Mouse (Mus musculus): ENCODE measurements around the gene Gsdme.

The Gsdme gene

DNA sequence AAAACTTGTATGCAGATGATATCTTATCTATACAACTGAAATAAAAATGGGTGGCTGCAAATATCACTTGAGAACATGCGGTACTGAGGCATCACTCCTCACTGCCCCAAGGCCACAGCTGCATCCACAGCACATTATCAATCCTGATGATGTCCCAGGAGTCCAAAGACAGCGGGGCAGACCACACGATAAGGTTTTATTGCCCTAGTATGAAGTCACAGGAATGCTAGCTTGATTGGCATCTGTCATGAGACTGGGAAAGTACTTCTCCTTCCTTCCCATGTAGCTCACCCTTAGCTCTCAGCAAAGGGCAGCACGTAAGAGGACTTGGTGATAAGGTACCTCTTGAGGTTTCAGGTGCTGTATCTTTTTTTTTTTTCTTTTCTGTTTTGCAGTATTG is 19.5 kb downstream of the Gsdme start:
- DNase-seq = no peak

DNA sequence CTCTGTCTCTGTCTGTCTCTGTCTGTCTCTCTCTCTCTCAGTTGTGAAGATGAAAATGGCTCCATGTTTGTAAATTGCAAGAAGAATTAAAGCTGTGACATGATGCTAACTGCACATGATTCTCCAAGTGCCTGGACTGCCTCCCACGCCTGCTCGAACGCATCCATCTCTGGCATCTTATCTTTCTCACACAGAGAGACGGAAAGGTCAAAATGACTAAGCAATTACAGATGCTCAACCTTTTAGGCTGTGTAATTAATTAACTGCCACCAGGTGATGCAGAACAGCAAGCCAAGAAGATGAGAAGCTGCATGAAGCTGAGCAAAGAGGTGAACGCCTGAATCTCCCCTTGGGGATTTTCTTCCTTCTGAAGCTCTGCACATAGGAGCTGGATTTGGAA is 23.2 kb downstream of the Gsdme start:
- no peak for DNase-seq

DNA sequence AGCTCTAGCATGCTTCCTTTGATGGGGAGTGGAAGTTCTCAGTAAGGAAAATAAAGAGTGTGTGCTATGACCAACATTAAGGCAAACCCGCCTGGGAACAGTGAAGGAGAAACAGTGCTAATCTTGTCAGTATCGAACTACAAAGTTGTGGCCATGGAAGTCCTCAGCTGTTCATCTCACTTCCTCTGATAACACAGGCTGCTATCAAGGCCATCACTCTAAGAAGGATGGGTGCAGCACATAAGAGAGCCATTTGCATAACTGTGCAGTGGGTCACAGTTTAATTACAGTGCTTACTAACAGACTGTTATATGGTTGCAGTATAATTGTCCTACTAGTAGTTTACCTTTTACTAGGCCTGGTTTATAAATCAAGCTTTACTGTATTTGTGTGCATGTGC is 23.8 kb downstream of the Gsdme start:
- DNase-seq = no peak

DNA sequence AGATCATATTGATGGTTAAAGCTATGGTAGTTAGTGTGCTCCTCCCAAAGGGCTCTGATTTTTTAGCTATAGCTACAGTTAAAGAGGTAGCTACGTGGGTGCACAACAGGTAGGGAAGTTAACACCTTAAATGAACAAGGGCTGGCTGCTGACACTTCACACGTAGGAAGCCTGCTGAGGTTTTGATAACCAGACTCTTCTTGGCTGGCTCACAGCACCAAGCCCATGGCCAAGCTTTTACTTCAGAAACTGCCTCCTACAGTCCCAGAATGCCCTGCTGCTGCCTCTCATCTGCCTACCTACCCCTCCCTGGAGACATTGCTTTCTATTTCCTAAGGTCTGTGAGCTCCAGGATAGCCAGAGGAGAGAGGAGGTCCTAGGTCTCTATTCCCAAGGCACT is 25.7 kb downstream of the Gsdme start:
- DNase-seq = no peak

DNA sequence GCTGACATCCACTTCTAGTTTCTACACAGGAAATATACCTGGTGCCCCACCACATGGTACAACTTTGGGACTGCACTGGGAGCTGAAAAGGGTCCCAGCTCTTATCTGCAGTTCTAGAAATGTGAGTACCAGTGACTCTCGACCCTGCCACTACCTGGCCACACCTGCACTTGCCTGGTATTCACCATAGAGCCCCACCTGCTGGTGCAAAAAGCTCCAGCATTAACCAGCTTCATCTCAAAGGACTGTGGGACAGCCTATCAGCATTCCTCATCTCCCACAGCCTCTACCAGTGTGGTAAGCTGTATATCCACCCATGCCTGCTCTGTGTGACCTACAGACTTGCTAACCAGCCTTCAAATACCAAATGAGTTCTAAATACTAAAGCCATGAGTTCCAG is 30.7 kb downstream of the Gsdme start:
- no peak for DNase-seq

DNA sequence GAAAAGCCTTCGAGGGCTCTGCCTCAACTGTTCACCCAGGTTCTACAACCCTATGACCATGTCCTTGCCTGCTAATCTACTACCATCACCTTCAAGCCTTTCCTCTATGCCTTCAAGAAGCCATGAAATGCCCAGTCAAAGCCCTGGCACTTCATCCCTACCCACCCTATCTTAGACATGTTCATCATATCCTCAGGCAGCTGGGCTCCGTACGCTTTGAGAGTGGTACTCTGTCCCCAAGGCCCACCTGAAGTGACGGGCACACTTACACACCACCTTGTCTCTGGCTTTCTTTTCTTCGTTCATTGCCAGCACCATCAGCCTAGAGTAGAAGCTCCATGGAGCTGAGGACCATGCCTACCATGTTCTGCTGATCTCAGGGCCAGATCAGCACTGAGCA is 32.4 kb downstream of the Gsdme start:
- no peak for DNase-seq

DNA sequence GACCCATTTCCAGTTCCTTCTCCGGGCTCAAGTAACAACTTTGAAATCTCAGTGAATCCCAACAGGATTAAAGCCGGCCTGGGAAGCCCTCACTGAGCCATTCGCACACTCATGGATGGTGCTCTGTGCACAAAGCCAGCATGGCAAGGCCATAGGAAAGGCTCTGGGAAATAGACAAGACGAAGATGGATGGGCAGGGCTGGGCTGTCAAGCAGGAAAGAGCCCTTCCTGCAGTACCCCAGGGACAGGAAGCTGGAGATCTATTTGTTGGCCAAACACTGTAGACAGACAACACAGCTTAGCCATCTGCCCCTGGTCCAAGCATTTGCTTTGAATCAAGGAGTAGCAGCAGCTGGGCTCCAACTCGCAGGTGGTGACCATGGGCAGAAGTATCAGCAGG is 35.5 kb downstream of the Gsdme start:
- peak; percentile 3 for DNase-seq

DNA sequence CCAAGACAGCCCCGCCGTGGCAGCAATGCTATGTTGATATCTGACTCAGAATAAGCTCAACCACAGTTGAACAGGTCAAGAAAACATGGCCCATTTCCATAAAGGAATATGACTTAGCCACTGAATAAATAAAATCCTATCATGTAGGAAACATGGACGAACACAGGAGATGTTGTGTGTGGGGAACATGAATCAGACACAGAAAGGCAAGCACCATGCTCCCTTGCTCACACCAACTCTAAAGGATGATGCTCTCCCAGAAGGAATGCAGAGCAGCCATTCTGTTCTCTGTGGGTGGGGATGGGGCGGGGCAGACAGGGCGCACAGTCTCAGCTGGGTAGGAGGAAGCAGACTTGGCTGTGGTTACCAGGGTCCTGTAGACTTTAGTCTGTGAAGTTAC is 38.4 kb downstream of the Gsdme start:
- no peak for DNase-seq

DNA sequence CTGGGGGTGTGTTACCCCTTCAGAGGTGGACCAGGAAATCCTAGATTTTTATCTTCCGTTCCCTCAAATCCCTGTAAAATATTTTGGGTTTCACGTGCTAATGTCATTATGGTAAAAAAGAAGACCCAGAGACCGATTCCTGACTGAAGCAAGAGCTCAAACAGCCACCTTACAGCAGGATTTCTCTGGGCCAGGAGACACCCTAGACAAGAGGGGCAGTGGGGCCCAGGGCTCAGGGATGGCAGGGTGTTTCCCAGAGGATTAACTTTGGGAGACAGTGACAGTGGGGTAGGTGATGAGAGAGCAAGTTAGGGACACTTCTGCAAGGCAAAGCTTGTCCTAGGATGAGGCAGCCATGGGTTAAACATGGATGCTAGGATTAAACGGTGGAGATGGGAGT is 40.1 kb downstream of the Gsdme start:
- no peak for DNase-seq

DNA sequence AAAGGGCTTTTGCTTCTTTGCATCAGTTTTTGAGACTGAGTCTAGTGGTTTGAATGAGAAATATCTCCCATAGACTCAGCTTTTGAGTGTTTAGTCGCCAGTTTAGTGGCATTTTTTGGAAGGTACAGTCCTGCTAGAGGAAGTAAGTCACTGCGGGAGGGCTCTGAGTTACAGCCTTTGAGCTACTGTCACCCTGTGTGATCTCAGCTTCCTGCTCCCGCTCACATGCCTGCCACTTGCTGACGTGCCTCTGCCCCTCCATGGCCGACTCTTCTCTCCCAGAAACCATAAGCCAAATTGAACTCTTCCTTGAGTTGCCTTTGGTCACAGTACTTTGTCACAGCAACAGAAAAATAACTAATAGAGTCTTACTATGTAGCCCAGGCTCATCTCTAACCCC is 40.7 kb downstream of the Gsdme start:
- DNase-seq = no peak

DNA sequence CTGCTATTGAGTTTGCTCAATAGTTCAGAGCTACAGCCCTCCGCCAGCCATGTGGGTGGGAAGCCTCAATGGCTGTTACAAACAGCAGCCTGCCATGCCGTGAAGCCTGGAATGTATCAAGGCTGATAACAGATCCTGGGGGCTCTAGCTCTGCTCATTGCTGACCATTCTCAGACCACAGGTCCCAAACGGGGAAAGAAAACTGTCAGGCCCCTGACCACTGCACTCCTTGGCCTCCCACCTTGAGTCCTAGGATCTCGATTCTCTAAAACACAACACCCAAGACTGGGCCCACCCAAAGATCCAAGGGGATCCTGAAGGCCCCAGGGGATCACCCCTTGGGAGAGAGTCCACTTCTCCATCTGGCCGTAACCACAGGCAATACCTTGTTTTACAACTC is 41.3 kb downstream of the Gsdme start:
- DNase-seq = no peak

DNA sequence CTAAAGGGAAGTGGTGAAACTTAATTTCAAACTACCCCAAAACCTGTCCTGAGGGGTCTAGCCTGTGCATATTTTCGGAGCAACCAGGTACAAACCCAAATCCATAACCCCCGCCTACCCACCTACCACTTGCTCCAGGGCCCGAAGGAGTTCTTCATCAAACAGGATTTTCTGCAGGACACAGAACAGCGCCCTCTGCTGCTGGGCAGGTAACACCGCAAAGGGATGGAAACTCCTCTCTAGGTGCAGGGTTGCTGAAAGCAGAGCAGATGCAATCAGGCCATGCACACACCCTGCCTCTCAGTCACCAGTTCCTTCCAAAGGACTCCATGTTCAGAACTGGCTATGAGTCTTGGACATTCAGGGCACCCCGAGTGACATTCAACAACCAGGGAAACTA is 42.8 kb downstream of the Gsdme start:
- DNase-seq = peak; percentile 53

DNA sequence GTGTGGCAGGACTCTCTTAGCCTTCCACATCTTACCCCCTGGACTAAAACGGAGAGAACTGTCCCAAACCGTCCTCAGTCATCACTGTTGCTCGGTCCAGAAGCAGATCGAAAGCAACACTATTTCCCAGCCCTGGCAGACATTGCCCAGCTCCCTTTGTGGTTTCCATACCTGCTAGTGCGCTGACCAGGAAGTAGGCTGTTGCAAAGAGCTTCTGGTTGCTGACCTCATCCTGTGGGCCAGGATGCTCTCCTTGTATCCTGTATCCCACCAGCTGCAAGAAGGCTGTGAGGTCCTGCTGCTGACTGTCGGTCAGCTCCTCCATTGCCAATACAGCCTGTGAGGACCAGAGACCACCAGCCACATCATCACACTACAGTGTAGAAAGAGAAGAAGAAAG is 44.6 kb downstream of the Gsdme start:
- DNase-seq = no peak

DNA sequence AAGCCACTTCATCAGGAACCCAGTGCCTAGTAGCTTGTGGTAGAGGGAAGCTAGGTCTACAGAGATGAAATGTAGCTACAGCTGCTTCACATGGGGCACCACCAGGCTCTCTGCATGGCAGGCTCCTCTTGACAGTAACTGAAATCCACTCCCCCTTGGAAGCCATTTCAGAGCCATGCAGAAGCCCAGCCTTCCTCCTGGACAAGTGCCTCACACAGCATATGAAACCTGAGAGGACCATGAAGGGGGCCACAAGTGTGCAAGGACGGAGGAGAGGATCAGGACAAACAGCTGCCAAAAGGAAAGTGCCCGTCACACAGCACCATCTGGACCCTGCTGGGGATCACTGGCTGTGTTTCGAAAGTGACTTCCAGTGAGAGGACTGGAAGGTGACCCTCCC is 45.0 kb downstream of the Gsdme start:
- no peak for DNase-seq

DNA sequence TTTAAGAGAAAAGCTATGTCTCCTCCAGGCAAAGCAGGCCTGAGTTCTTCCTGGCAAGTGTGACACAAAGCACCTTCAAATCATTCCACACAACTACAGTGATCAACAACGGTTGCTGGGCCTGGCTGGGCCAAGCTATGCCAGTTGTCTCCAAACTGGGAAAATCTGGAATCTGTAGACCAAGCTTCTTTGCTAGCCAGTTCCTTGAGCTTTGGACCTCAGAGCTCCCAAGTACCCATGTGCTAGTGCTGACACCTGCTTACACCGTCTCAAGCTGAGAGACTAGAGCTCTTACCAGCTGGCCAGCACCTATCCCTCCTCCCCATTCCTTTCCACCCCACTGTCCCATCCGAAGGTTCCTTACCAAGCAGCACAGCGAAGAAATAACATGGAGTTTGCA is 47.7 kb downstream of the Gsdme start:
- DNase-seq = no peak

DNA sequence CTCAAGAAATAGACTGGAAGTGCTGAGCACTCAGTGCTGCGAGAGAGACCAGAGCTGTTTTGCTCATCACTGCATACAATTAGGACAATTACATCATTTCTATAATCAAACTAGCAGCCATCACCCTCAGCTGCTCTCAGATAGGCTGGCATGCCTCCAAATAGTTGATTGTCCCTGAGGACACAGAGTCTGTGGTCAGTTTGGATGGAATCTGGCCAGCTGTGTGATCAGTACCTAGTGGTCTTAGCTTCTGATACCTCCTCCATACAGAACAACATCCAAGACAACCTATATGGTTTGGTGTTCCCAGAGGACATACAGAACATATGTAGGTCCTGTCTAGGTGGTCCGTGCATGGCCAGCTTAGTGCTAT is 48.3 kb downstream of the Gsdme start:
- no peak for DNase-seq

DNA sequence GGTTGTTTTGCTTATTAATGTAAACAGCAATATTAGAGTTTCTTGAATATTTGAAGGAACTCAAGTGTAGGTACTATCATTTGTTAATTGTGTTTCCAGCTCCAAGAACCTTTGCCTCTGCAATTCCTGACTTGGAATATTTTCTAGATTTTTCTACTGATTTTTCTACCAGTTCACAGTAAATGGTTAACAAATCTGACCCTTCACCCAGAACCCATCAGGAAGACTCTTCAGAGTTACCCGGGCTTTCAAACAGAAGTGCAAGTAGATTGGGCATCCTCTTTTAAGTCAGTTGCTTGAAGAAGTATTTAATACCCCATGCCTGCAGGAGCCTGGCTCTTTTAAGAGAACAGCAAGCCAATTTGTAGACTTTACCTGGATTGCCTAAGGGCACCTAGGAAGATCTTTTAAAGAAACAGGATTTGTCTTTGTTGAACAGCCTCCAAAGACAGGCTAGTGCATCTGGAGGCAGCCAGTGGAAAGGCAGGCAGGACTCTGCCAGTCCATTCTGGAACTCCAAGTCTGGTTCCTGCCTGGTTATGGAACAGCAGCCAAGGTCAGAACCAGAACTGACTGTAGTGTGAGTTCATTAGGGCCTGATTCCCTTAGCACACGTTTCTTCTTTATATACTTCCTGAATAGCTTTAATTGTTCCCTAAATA is 48.8 kb downstream of the Gsdme start:
- DNase-seq = no peak

DNA sequence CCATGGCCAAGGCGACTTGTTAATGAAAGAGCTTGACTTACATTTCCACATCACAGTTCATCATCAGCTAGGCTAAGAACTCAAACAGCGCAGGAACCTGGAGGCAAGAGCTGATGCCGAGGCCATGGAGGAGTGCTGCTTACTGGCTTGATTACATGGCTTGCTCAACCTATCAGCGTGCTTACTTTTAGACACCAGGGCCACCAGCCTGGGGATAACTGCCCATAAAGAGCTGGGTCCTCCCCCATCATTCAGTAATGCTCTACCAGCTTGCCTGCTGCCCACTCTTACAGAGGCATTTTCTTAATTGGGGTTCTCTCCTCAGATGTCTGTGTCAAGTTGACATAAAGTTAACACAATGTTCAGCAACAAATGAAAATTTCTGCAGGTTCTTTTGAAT is 58.6 kb downstream of the Gsdme start:
- no peak for DNase-seq

DNA sequence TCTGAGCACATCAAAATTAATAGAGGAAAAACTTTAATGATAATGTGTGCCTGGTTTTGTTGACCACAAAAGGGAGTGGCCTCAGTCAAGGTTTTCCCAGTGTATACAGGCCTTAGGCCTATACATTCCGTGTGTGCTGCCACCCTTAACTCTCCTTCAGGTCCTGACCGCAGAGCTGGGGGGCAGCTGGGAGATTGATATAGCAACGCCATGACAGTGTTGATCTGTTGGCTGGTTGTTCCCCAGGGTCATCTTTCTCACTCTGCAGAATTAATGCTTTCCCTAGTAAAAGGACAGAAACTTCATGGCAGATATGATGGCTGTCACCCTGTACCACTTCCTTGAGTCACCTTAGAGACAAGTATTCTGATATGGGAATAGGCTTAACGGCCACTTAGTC is 59.3 kb downstream of the Gsdme start:
- DNase-seq = no peak

DNA sequence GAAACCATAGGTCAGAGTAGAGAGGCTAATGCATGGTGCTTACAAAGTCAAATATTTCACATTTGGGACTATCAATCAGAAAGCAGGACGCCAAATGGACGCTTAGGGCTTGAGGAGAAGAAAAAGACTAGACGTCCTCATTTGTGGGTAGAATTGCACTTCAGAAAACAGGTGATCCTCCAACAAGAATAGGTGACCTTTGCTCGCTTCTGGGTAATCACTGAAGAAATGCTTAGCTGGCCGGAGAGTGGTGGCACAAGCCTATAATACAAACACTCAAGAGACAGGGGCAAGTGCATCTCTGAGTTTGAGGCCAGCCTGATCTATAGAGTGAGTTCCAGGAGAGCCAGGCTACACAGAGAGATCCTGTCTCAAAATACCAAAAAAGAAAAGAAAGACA is 69.8 kb downstream of the Gsdme start:
- DNase-seq = no peak

DNA sequence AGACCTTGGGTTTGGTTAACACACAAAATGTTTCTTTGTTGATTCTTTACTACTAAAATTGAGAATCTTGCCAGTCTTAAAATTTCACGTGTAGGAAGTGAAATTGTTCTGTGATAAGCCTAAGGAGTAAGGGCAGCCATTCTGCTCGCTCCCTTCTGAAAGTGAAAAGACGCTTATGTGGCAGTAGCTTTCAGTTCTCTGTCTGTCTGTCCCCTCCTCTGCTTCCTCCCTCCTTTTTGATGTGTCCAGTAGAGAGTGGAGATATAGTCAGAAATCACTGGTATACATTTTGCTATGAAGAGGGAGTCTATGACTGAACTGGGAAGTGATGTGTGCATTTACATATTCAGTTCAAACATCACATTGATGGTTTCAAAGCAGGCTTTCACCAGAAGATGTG is 70.8 kb downstream of the Gsdme start:
- no peak for DNase-seq

DNA sequence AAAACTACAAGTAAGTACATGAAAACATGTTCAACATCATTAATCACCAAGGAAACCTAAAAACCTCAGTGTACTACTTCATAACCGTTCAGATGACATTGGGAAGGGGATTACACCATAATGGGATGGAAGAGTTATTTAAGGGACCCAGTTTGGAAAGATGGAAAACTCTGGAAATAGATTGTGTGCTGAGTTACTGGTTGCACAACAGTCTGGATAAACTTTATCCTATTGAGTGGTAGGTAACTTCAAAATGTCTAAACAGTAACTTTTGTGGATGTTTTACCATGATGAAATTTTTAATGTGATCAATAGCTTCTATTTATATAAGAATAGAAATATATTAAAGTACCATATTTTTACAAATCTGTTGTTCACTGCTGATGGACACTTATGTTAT is 71.5 kb downstream of the Gsdme start:
- no peak for DNase-seq

DNA sequence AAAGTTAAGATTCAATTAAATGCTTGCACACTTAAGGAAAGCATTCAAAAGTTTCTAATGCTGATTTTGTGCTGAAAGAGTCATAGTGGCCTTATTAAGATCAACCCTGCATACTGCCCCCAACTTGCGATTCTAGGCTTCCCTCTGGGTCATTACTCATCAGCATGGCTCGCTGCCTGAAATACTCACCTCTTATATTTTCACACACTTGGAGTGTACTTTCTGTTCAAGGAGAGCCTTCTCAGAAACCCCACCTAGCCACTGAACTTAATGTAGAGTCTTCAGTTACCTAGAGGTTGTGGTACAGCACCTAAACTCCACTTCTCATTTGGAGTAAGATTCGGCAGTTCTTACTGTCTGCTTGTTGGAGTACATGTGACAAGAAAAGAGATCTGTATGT is 72.1 kb downstream of the Gsdme start:
- no peak for DNase-seq

DNA sequence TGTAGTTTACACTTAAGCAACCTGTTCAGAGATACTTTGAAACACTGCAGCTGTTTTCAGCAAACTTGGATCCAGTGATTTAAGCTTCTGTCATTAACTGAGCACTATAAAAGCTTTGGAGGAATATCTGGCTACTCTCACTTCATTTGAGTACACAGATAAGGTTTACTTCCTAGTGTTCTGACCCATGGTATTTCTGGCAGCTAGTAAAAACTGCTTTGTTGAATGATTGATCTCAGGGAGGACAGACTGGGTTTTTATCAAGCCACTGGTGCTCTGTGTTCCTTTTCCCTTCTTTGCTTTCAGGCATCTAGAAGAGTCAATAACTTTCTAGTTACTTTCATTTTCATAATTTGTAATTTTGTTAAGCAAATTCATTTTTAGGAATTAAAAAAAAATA is 74.3 kb downstream of the Gsdme start:
- DNase-seq = no peak

DNA sequence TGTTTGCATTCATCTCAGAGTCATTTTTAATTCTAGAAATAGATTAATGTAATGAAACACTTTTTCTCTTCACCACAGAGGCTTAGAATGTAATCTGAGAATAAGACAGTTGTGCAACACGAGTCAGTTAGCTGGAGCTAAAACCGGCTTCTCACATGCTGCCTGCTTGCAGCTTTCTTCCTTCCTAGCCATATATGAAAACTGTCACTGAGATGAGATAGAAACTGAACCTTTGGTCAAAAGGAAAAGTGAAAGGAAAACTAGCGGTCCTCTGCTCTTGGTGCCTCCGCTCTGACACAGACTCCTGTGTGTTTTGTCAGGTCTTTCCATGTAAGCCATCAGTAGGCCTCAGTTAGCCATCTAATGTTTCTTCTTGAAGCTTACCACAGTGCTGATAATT is 75.7 kb downstream of the Gsdme start:
- DNase-seq = no peak

DNA sequence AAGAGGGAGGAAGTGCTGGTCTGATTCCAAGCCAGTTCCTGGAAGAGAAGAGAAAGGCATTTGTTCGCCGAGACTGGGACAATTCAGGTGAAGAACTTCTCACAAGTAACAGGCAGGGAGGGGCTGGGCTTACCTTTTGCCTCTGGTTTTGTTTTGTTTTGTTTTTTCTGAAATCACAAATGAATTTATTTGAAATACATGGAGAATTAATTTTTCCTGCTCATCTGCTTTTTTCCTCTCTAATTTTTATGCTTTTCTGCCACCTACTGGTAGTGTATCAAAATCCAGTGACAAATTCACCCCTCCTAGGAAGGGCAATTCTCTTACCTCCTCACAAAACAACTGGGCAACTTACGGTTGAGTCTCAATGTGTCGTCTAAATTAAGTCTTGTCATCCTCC is 83.5 kb downstream of the Gsdme start:
- no peak for DNase-seq

All from lung, postnatal 14 days (tissue).